Mouse (Mus musculus): ENCODE data around the gene Trpm4. TPM values are rescaled to one million over a fixed set of nuclear protein-coding genes. Genes with fewer than 3 reads are reported as not detected.

Gene Trpm4
- polyA plus RNA-seq (2012; ENCODE audit: insufficient read depth, low replicate concordance) = 7.6 TPM in 1 of 2 replicates, not detected in the other

GRCm38 (mm10) chr7:45333431-45333982 lies at the start of gene Trpm4:
Gene Trpm4, minus strand, starts transcription at chr7:45333780.
- TF ChIP-seq FLI1 (IDR thresholded peaks at IDR 0.05; ENCODE audit: low read length) = no peak
- no peak for TF ChIP-seq GATA1 (IDR thresholded peaks at IDR 0.05; ENCODE audit: borderline replicate concordance, low read length)
- Histone ChIP-seq H3K9me3 (peaks cover 7% of the 10 kb centered on the region), H3K4me3 (replicated peaks) (peak within 1 kb of the TSS; percentile 93), H3K27me3 (replicated peaks) (peaks cover 81% of the 10 kb centered on the region), H3K36me3 (replicated peaks; ENCODE audit: low read length) (no peaks in the 10 kb centered on the region), H3K4me1 (peaks cover 53% of the 10 kb centered on the region)

- Histone ChIP-seq H3K4me3 (replicated peaks) (peak overlapping the region; percentile 10), H3K9me3 (no peaks in the 10 kb centered on the region), H3K4me1 (peaks cover 59% of the 10 kb centered on the region), H3K27me3 (replicated peaks) (no peaks in the 10 kb centered on the region), H3K36me3 (replicated peaks; ENCODE audit: low read length) (peaks cover 92% of the 10 kb centered on the region)
- TF ChIP-seq FLI1 (IDR thresholded peaks at IDR 0.05; ENCODE audit: low read length) = no peak
- no peak for TF ChIP-seq GATA1 (IDR thresholded peaks at IDR 0.05; ENCODE audit: borderline replicate concordance, low read length)
Observed at GRCm38 (mm10) chr7:45376057-45376456, 42.5 kb upstream of the Trpm4 start.

- H3K4me1 ChIP-seq = peaks cover 61% of the 10 kb centered on the region
- no peak overlapping the region for H3K4me3 ChIP-seq (replicated peaks)
- peaks cover 79% of the 10 kb centered on the region for H3K36me3 ChIP-seq (replicated peaks; ENCODE audit: low read length)
- H3K9me3 ChIP-seq = no peaks in the 10 kb centered on the region
- H3K27me3 ChIP-seq (replicated peaks) = peaks cover 9% of the 10 kb centered on the region
- TF ChIP-seq GATA1 (IDR thresholded peaks at IDR 0.05; ENCODE audit: borderline replicate concordance, low read length) (no peak), FLI1 (IDR thresholded peaks at IDR 0.05; ENCODE audit: low read length) (no peak)
Observed at GRCm38 (mm10) chr7:45374620-45375019, 41.0 kb upstream of the Trpm4 start.

GRCm38 (mm10) chr7:45372371-45372770 lies 38.8 kb upstream of the Trpm4 start:
- Histone ChIP-seq H3K27me3 (replicated peaks) (peaks cover 29% of the 10 kb centered on the region), H3K36me3 (replicated peaks; ENCODE audit: low read length) (peaks cover 57% of the 10 kb centered on the region), H3K4me3 (replicated peaks) (no peak overlapping the region), H3K9me3 (no peaks in the 10 kb centered on the region), H3K4me1 (peaks cover 68% of the 10 kb centered on the region)
- TF ChIP-seq FLI1 (IDR thresholded peaks at IDR 0.05; ENCODE audit: low read length) = no peak
- no peak for TF ChIP-seq GATA1 (IDR thresholded peaks at IDR 0.05; ENCODE audit: borderline replicate concordance, low read length)

- peak within 1 kb of the TSS; percentile 92 for H3K4me3 ChIP-seq (replicated peaks)
- TF ChIP-seq FLI1 (IDR thresholded peaks at IDR 0.05; ENCODE audit: low read length) (no peak), GATA1 (IDR thresholded peaks at IDR 0.05; ENCODE audit: borderline replicate concordance, low read length) (no peak)
- H3K9me3 ChIP-seq = no peaks in the 10 kb centered on the region
- peaks cover 40% of the 10 kb centered on the region for H3K36me3 ChIP-seq (replicated peaks; ENCODE audit: low read length)
- H3K27me3 ChIP-seq (replicated peaks) = peaks cover 40% of the 10 kb centered on the region
- peaks cover 66% of the 10 kb centered on the region for H3K4me1 ChIP-seq
Observed at GRCm38 (mm10) chr7:45370475-45371311, 37.1 kb upstream of the Trpm4 start, which contains the start of gene Lin7b. Gene Lin7b, minus strand, starts transcription at chr7:45370583.

GRCm38 (mm10) chr7:45369836-45370474 lies 36.4 kb upstream of the Trpm4 start:
- no peak for TF ChIP-seq GATA1 (IDR thresholded peaks at IDR 0.05; ENCODE audit: borderline replicate concordance, low read length)
- TF ChIP-seq FLI1 (IDR thresholded peaks at IDR 0.05; ENCODE audit: low read length) = no peak
- H3K36me3 ChIP-seq (replicated peaks; ENCODE audit: low read length) = peaks cover 34% of the 10 kb centered on the region
- peaks cover 58% of the 10 kb centered on the region for H3K4me1 ChIP-seq
- H3K9me3 ChIP-seq = no peaks in the 10 kb centered on the region
- H3K4me3 ChIP-seq (replicated peaks) = peak overlapping the region; percentile 92
- peaks cover 47% of the 10 kb centered on the region for H3K27me3 ChIP-seq (replicated peaks)

GRCm38 (mm10) chr7:45369022-45369745 lies 35.6 kb upstream of the Trpm4 start:
- TF ChIP-seq GATA1 (IDR thresholded peaks at IDR 0.05; ENCODE audit: borderline replicate concordance, low read length) = no peak
- no peak for TF ChIP-seq FLI1 (IDR thresholded peaks at IDR 0.05; ENCODE audit: low read length)
- peaks cover 54% of the 10 kb centered on the region for H3K27me3 ChIP-seq (replicated peaks)
- no peaks in the 10 kb centered on the region for H3K9me3 ChIP-seq
- peaks cover 28% of the 10 kb centered on the region for H3K36me3 ChIP-seq (replicated peaks; ENCODE audit: low read length)
- H3K4me3 ChIP-seq (replicated peaks) = peak overlapping the region; percentile 42
- peaks cover 53% of the 10 kb centered on the region for H3K4me1 ChIP-seq

- H3K9me3 ChIP-seq = no peaks in the 10 kb centered on the region
- peaks cover 53% of the 10 kb centered on the region for H3K4me1 ChIP-seq
- TF ChIP-seq FLI1 (IDR thresholded peaks at IDR 0.05; ENCODE audit: low read length) = no peak
- no peak for TF ChIP-seq GATA1 (IDR thresholded peaks at IDR 0.05; ENCODE audit: borderline replicate concordance, low read length)
- peaks cover 18% of the 10 kb centered on the region for H3K36me3 ChIP-seq (replicated peaks; ENCODE audit: low read length)
- H3K27me3 ChIP-seq (replicated peaks) = peaks cover 64% of the 10 kb centered on the region
- H3K4me3 ChIP-seq (replicated peaks) = peak overlapping the region; percentile 94
Observed at GRCm38 (mm10) chr7:45368178-45368577, 34.6 kb upstream of the Trpm4 start.

All from megakaryocyte, embryonic 14.5 days (primary cell).